Mouse (Mus musculus) brain, adult 2 months (tissue): ENCODE measurements at regions not wholly inside any gene's neighbourhood (a gene's known extent, or its start where the extent isn't known, plus 50 kb on each side); places are given as distances from the start of the nearest gene placed in this dataset.
A peak's percentile ranks its signal among the peaks of the same experiment; 100 is the strongest.

Source experiments
- DNase-seq: peaks from one replicate; pipeline ENCODE4 v3.0.0; 2011; ENCODE audit warnings: low read depth, low spot score

GRCm38 (mm10) chr14:111212929-111213657 lies 458.1 kb upstream of the Slitrk6 start:
- DNase-seq, result no peak

GRCm38 (mm10) chr14:111226926-111227325 lies 448.0 kb upstream of the Slitrk5 start:
- DNase-seq, result peak; percentile 31

GRCm38 (mm10) chr14:111239121-111239520 lies 435.8 kb upstream of the Slitrk5 start:
- peak; percentile 1 for DNase-seq

GRCm38 (mm10) chr14:111249347-111249946 lies 425.4 kb upstream of the Slitrk5 start:
- peak; percentile 91 for DNase-seq

GRCm38 (mm10) chr14:111253190-111253589 lies 421.7 kb upstream of the Slitrk5 start:
- peak; percentile 2 for DNase-seq

GRCm38 (mm10) chr14:111261696-111262095 lies 413.2 kb upstream of the Slitrk5 start:
- DNase-seq, result no peak

GRCm38 (mm10) chr14:111270239-111270638 lies 404.7 kb upstream of the Slitrk5 start:
- DNase-seq, result no peak

GRCm38 (mm10) chr14:111281354-111281753 lies 393.5 kb upstream of the Slitrk5 start:
- DNase-seq, result peak; percentile 41

GRCm38 (mm10) chr14:111283681-111284461 lies 391.0 kb upstream of the Slitrk5 start:
- peak; percentile 12 for DNase-seq

GRCm38 (mm10) chr14:111285981-111286380 lies 388.9 kb upstream of the Slitrk5 start:
- DNase-seq, result peak; percentile 43

GRCm38 (mm10) chr14:111295521-111295920 lies 379.4 kb upstream of the Slitrk5 start:
- DNase-seq, result peak; percentile 4

- no peak for DNase-seq
Measured at GRCm38 (mm10) chr14:111297796-111298195, 377.1 kb upstream of the Slitrk5 start.

GRCm38 (mm10) chr14:111330570-111330969 lies 344.3 kb upstream of the Slitrk5 start:
- DNase-seq, result peak; percentile 73

- DNase-seq, result no peak
Measured at GRCm38 (mm10) chr14:111353518-111353917, 321.4 kb upstream of the Slitrk5 start.

GRCm38 (mm10) chr14:111396803-111397202 lies 278.1 kb upstream of the Slitrk5 start:
- peak; percentile 73 for DNase-seq

- no peak for DNase-seq
Measured at GRCm38 (mm10) chr14:111400809-111401208, 274.1 kb upstream of the Slitrk5 start.

GRCm38 (mm10) chr14:111402538-111402937 lies 272.4 kb upstream of the Slitrk5 start:
- no peak for DNase-seq

- DNase-seq, result no peak
Measured at GRCm38 (mm10) chr14:111403555-111403954, 271.3 kb upstream of the Slitrk5 start.

- peak; percentile 9 for DNase-seq
Measured at GRCm38 (mm10) chr14:111413543-111413942, 261.4 kb upstream of the Slitrk5 start.

- peak; percentile 10 for DNase-seq
Measured at GRCm38 (mm10) chr14:111418531-111418930, 256.4 kb upstream of the Slitrk5 start.

GRCm38 (mm10) chr14:111429101-111429857 lies 245.6 kb upstream of the Slitrk5 start:
- DNase-seq, result no peak
